Comparison of ENCODE assay signal across 10 mouse cellular contexts in genomic region chr9:120583314-120583713, GRCm38 (mm10). TPM values are rescaled to one million over a fixed set of nuclear protein-coding genes. Genes with fewer than 3 reads are reported as not detected.
DNase-seq lines count a peak whose midpoint lies in the region; ATAC-seq and TF ChIP-seq lines count a peak whose summit lies in the region.
"Had no signal": no experiment of that assay in that cellular context is flagged by ENCODE, and none has a peak within 500 bp of the region (broad histone marks: within the 10 kb centered on the region; RNA-seq: fewer than 3 reads in every experiment).

No protein-coding gene starts in this region.

- H3K27me3 ChIP-seq in hindbrain, embryonic 12.5 days: 0 out of 2 replicates have a peak, but pooled peaks cover 3% of the 10 kb centered on the region
- H3K27me3 ChIP-seq in hindbrain, embryonic 11.5 days (ENCODE audit: control insufficient read depth, insufficient read depth, low read length): no peaks in the 10 kb centered on the region
- H3K27me3 ChIP-seq in G1E (ENCODE audit: insufficient read depth, low read length): no peaks in the 10 kb centered on the region
- H3K27me3 ChIP-seq in hindbrain, embryonic 14.5 days (ENCODE audit: control insufficient read depth, insufficient read depth, low read length): no peaks in the 10 kb centered on the region
- no peaks in the 10 kb centered on the region for H3K27me3 ChIP-seq in midbrain, embryonic 14.5 days (ENCODE audit: control insufficient read depth, insufficient read depth, low read length)

- DNase-seq in hindbrain, embryonic 11.5 days (ENCODE audit: low spot score): no peak
- DNase-seq in G1E (ENCODE audit: low spot score): no peak
- DNase-seq in hindbrain, embryonic 14.5 days (ENCODE audit: low spot score): no peak
- no peak for DNase-seq in midbrain, embryonic 14.5 days
- no peak for DNase-seq in retina, postnatal 1 day
- DNase-seq in natural killer cell, adult 2 months (ENCODE audit: low spot score in 2 of 2): no peak
- DNase-seq in urinary bladder, postnatal 10 days (ENCODE audit: low spot score): no peak

- no peak for ATAC-seq in hindbrain, embryonic 12.5 days (ENCODE audit: low FRiP score)
- no peak for ATAC-seq in hindbrain, embryonic 11.5 days (ENCODE audit: low FRiP score)
- ATAC-seq in G1E (ENCODE audit: extremely low read depth, insufficient number of reproducible peaks, low FRiP score, poor library complexity, severe bottlenecking): no peak
- ATAC-seq in hindbrain, embryonic 14.5 days (ENCODE audit: low FRiP score): no peak
- no peak for ATAC-seq in midbrain, embryonic 14.5 days (ENCODE audit: low FRiP score, low TSS enrichment)

- no peak overlapping the region for H3K4me3 ChIP-seq in hindbrain, embryonic 12.5 days
- H3K4me3 ChIP-seq in hindbrain, embryonic 11.5 days (ENCODE audit: low read depth, low read length): no peak overlapping the region
- peak overlapping the region; percentile 61; the same call in 1 of the 2 replicates for H3K4me3 ChIP-seq in G1E (ENCODE audit: low read depth, low read length)
- H3K4me3 ChIP-seq in hindbrain, embryonic 14.5 days (replicated peaks; ENCODE audit: low read length): no peak overlapping the region
- H3K4me3 ChIP-seq in midbrain, embryonic 14.5 days (replicated peaks; ENCODE audit: low read depth, low read length): no peak overlapping the region

- no peak overlapping the region for H3K9ac ChIP-seq in hindbrain, embryonic 12.5 days
- no peak overlapping the region for H3K9ac ChIP-seq in hindbrain, embryonic 11.5 days (ENCODE audit: low read depth, low read length)
- H3K9ac ChIP-seq in hindbrain, embryonic 14.5 days: 0 out of 2 replicates have a peak overlapping the region, but pooled peaks have one; percentile 37
- no peak overlapping the region for H3K9ac ChIP-seq in midbrain, embryonic 14.5 days (replicated peaks; ENCODE audit: low read length)

- TF ChIP-seq CTCF in G1E (IDR thresholded peaks at IDR 0.05; ENCODE audit: low read depth, low read length): no peak; the same call in 1 of the 2 replicates

- H3K27ac ChIP-seq in hindbrain, embryonic 12.5 days: no peak overlapping the region
- H3K27ac ChIP-seq in hindbrain, embryonic 11.5 days (ENCODE audit: low read depth, low read length): no peak overlapping the region
- no peak overlapping the region for H3K27ac ChIP-seq in hindbrain, embryonic 14.5 days
- H3K27ac ChIP-seq in midbrain, embryonic 14.5 days (replicated peaks; ENCODE audit: low read depth, low read length): no peak overlapping the region

- H3K36me3 ChIP-seq in hindbrain, embryonic 12.5 days: no peaks in the 10 kb centered on the region
- no peaks in the 10 kb centered on the region for H3K36me3 ChIP-seq in hindbrain, embryonic 11.5 days (ENCODE audit: control insufficient read depth, insufficient read depth, low read length)
- H3K36me3 ChIP-seq in G1E (replicated peaks): peaks cover 9% of the 10 kb centered on the region
- no peaks in the 10 kb centered on the region for H3K36me3 ChIP-seq in hindbrain, embryonic 14.5 days (replicated peaks; ENCODE audit: control insufficient read depth, insufficient read depth)
- no peaks in the 10 kb centered on the region for H3K36me3 ChIP-seq in midbrain, embryonic 14.5 days (ENCODE audit: control insufficient read depth, insufficient read depth, low read length)

- H3K9me3 ChIP-seq in hindbrain, embryonic 12.5 days (replicated peaks): no peaks in the 10 kb centered on the region
- H3K9me3 ChIP-seq in hindbrain, embryonic 11.5 days (ENCODE audit: control insufficient read depth, low read length): no peaks in the 10 kb centered on the region
- H3K9me3 ChIP-seq in G1E (replicated peaks): no peaks in the 10 kb centered on the region
- H3K9me3 ChIP-seq in hindbrain, embryonic 14.5 days (ENCODE audit: control insufficient read depth, low read length): no peaks in the 10 kb centered on the region
- H3K9me3 ChIP-seq in midbrain, embryonic 14.5 days (ENCODE audit: control insufficient read depth, low read length): no peaks in the 10 kb centered on the region

- 68% methylated on average over 3 of the region's 3 CpGs for WGBS in hindbrain, embryonic 12.5 days
- WGBS in hindbrain, embryonic 11.5 days: 65% methylated on average over 3 of the region's 3 CpGs
- WGBS in hindbrain, embryonic 14.5 days: 79% methylated on average over 3 of the region's 3 CpGs
- 82% methylated on average over 3 of the region's 3 CpGs for WGBS in midbrain, embryonic 14.5 days

- H3K4me2 ChIP-seq in hindbrain, embryonic 12.5 days (replicated peaks): peak overlapping the region; percentile 60
- H3K4me2 ChIP-seq in hindbrain, embryonic 11.5 days (replicated peaks; ENCODE audit: low read depth, low read length): no peak overlapping the region
- H3K4me2 ChIP-seq in hindbrain, embryonic 14.5 days (replicated peaks): peak overlapping the region; percentile 57
- H3K4me2 ChIP-seq in midbrain, embryonic 14.5 days (ENCODE audit: low read length): peak overlapping the region; percentile 54

- peaks cover 12% of the 10 kb centered on the region for H3K4me1 ChIP-seq in hindbrain, embryonic 12.5 days
- peaks cover 7% of the 10 kb centered on the region; the same call in 1 of the 2 replicates for H3K4me1 ChIP-seq in hindbrain, embryonic 11.5 days (replicated peaks; ENCODE audit: control insufficient read depth, insufficient read depth, low read length)
- peaks cover 56% of the 10 kb centered on the region for H3K4me1 ChIP-seq in G1E (ENCODE audit: insufficient read depth, low read depth, low read length)
- H3K4me1 ChIP-seq in hindbrain, embryonic 14.5 days (replicated peaks; ENCODE audit: control insufficient read depth, insufficient read depth, low read length): no peaks in the 10 kb centered on the region; the same call in 1 of the 2 replicates
- peaks cover 12% of the 10 kb centered on the region for H3K4me1 ChIP-seq in midbrain, embryonic 14.5 days (ENCODE audit: control insufficient read depth, insufficient read depth, low read length)

RNA-seq across cellular contexts. Expression of gene Rpl14, which starts 12.1 kb away (rescaled TPM):
- polyA plus RNA-seq in hindbrain, embryonic 12.5 days (2016; fragmentation: Nextera tagmentation; extraction: Ambion mirVana): 564 and 574 TPM in 2 replicates
- 822 and 883 TPM in 2 replicates for polyA plus RNA-seq in hindbrain, embryonic 11.5 days (2014; fragmentation: Nextera tagmentation; extraction: Ambion mirVana)
- total RNA-seq in G1E (2014; fragmentation: Nextera tagmentation) (933 and 945 TPM in 2 replicates), G1E (2017) (1,738 and 1,944 TPM in 2 replicates)
- polyA plus RNA-seq in G1E (2012): 1,480 and 1,513 TPM in 2 replicates
- polyA plus RNA-seq in hindbrain, embryonic 14.5 days (2014; fragmentation: Nextera tagmentation; extraction: Ambion mirVana): 478 and 522 TPM in 2 replicates
- 523 and 525 TPM in 2 replicates for polyA plus RNA-seq in midbrain, embryonic 14.5 days (2014; fragmentation: Nextera tagmentation; extraction: Ambion mirVana)

RNA-seq across cellular contexts. Expression of gene Entpd3, which starts 43.7 kb away (rescaled TPM):
- polyA plus RNA-seq in hindbrain, embryonic 12.5 days (2016; fragmentation: Nextera tagmentation; extraction: Ambion mirVana): 1.1 and 1.3 TPM in 2 replicates
- polyA plus RNA-seq in hindbrain, embryonic 11.5 days (2014; fragmentation: Nextera tagmentation; extraction: Ambion mirVana): 0.47 and 0.51 TPM in 2 replicates
- total RNA-seq in G1E (2014; fragmentation: Nextera tagmentation) (0.19 TPM in 1 of 2 replicates, not detected in the other), G1E (2017) (0.22 and 0.23 TPM in 2 replicates)
- not detected in 2 replicates for polyA plus RNA-seq in G1E (2012)
- 4.3 and 4.4 TPM in 2 replicates for polyA plus RNA-seq in hindbrain, embryonic 14.5 days (2014; fragmentation: Nextera tagmentation; extraction: Ambion mirVana)
- polyA plus RNA-seq in midbrain, embryonic 14.5 days (2014; fragmentation: Nextera tagmentation; extraction: Ambion mirVana): 2.5 and 3.1 TPM in 2 replicates
- total RNA-seq: heart, adult 18-20 months had no signal
- polyA plus RNA-seq: macrophage had no signal
